Mouse (Mus musculus) limb, embryonic 14.5 days (tissue): ENCODE measurements around the gene Tcf7l2. TPM values are rescaled to one million over a fixed set of nuclear protein-coding genes. Genes with fewer than 3 reads are reported as not detected.

Source experiments
- ATAC-seq: fragments of 200-750 bp; cut with Nextera tagmentation; 2 replicates; pipeline ENCODE4 v1.8.0; 2017; ENCODE audit warnings: low read depth, moderate number of reproducible peaks, moderate TSS enrichment; ENCODE audit not compliant: low FRiP score
- DNase-seq: peaks from one replicate; pipeline ENCODE4 v3.0.0-alpha.2; 2015; ENCODE audit warnings: low spot score
- H3K27ac ChIP-seq: fragments of 300-500 bp; sonication (generic); replicated peaks from 2 replicates; pipeline ENCODE4 v1.5.1; 2014; ENCODE audit warnings: low read depth, mild to moderate bottlenecking, low read length, moderate library complexity, mixed read lengths
- H3K27me3 ChIP-seq: fragments of 300-500 bp; sonication (generic); 2 replicates; pipeline ENCODE4 v1.6.1; 2014; ENCODE audit warnings: low read length, mixed read lengths; ENCODE audit not compliant: control insufficient read depth, insufficient read depth
- H3K36me3 ChIP-seq: fragments of 300-500 bp; sonication (generic); 2 replicates; pipeline ENCODE4 v1.6.1; 2014; ENCODE audit warnings: mild to moderate bottlenecking, low read length, moderate library complexity, mixed read lengths; ENCODE audit not compliant: control insufficient read depth, insufficient read depth
- H3K4me1 ChIP-seq: fragments of 300-500 bp; sonication (generic); 2 replicates; pipeline ENCODE4 v1.6.1; 2014; ENCODE audit warnings: antibody characterized with exemption, low read length, mixed read lengths; ENCODE audit not compliant: control insufficient read depth, insufficient read depth
- H3K4me2 ChIP-seq: fragments of 300-500 bp; sonication (generic); replicated peaks from 2 replicates; pipeline ENCODE4 v1.6.1; 2014; ENCODE audit warnings: low read depth, mild to moderate bottlenecking, low read length, moderate library complexity; ENCODE audit not compliant: severe bottlenecking
- H3K4me3 ChIP-seq: fragments of 300-500 bp; sonication (generic); replicated peaks from 2 replicates; pipeline ENCODE4 v1.5.1; 2014; ENCODE audit warnings: low read length
- H3K9ac ChIP-seq: fragments of 300-500 bp; sonication (generic); 2 replicates; pipeline ENCODE4 v1.6.1; 2014; ENCODE audit warnings: mild to moderate bottlenecking, low read depth, low read length, moderate library complexity; ENCODE audit not compliant: severe bottlenecking
- H3K9me3 ChIP-seq: fragments of 300-500 bp; sonication (generic); 2 replicates; pipeline ENCODE4 v1.6.1; 2016; ENCODE audit warnings: low read length; ENCODE audit not compliant: control insufficient read depth
- POLR2A ChIP-seq: fragments of 200-500 bp; IDR thresholded peaks from 2 replicates; pipeline ENCODE4 v1.8.0; 2012; ENCODE audit warnings: inconsistent platforms, mild to moderate bottlenecking, moderate library complexity, borderline replicate concordance; ENCODE audit not compliant: insufficient read depth, insufficient read length; ENCODE audit errors: extremely low read depth
- WGBS: fragments of 180-500 bp; shearing (Covaris S2); extraction: QIAGEN DNeasy Blood & Tissue Kit; methylation state at CpG from one replicate; pipeline ENCODE4 v1.1.7; 2014; 5-methylcytosine and 5-hydroxymethylcytosine counted together
- polyA plus RNA-seq, 2 experiments: library from polyadenylated mRNA; depleted of rRNA in 1 of 2; stranded (reverse) in 1 of 2; unstranded in 1 of 2; fragments of >200 nt; fragmentation: Nextera tagmentation in 1 of 2; extraction: Ambion mirVana in 1 of 2; gene quantifications; 2 replicates each; pipeline versions ENCODE4 v1.2.1 to v1.2.3; 2012 to 2014

The Tcf7l2 gene
- polyA plus RNA-seq, 2 experiments, result 51.6 to 134 TPM

DNA sequence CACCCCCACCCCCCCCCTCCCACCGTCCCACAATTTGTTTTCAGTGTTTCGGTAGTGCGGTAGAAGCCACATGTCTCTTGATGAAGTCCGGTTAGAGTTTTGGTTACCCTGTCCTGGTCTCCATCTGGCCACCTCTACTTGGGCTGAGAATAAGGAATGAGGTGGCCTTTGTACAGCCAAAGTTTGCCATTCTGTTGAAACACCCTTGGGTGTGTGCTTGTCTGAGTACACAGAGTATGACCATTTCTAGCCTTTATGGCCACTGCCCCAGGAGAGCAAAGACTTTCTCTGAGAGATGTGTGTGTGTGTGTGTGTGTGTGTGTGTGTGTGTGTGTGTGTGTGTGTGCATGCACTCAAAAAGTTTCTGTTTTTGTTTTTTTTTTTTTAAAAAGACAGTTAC lies 127.0 kb downstream of the Tcf7l2 start:
- Histone ChIP-seq H3K36me3 (peaks cover 15% of the 10 kb centered on the region), H3K9me3 (no peaks in the 10 kb centered on the region), H3K9ac (no peak overlapping the region), H3K27ac (no peak overlapping the region), H3K27me3 (no peaks in the 10 kb centered on the region), H3K4me1 (peaks cover 34% of the 10 kb centered on the region), H3K4me2 (no peak overlapping the region), H3K4me3 (no peak overlapping the region)
- DNase-seq (no peak), ATAC-seq (no peak)
- no peak for TF ChIP-seq POLR2A
- WGBS, result 94% methylated on average over 4 of the region's 4 CpGs

DNA sequence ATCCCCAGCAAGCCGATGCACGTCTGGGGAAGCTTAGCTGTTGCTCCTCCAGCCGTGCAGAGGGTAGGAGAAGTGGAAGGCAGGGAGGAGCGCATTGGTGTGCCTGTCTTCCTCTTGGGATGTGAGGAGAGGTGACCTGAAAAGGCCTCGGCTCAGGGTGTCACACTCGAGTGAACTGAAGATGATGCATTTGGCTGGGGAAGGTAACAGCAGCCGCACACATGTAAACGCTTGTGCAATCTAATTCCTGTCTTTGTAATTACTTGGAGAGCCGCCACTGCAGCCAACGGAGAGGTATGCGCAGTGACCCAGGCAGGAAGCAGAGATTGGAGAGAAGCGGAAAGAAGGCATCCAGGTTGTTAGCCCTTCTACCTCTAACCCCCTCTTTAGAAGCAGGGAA lies 129.2 kb downstream of the Tcf7l2 start:
- Histone ChIP-seq H3K4me2 (no peak overlapping the region), H3K9me3 (no peaks in the 10 kb centered on the region), H3K27ac (no peak overlapping the region), H3K4me1 (peaks cover 40% of the 10 kb centered on the region), H3K27me3 (no peaks in the 10 kb centered on the region), H3K4me3 (no peak overlapping the region), H3K9ac (no peak overlapping the region), H3K36me3 (peaks cover 6% of the 10 kb centered on the region; the same call in 1 of the 2 replicates)
- ATAC-seq (no peak), DNase-seq (no peak)
- no peak for TF ChIP-seq POLR2A
- 43% methylated on average over 12 of the region's 12 CpGs for WGBS

DNA sequence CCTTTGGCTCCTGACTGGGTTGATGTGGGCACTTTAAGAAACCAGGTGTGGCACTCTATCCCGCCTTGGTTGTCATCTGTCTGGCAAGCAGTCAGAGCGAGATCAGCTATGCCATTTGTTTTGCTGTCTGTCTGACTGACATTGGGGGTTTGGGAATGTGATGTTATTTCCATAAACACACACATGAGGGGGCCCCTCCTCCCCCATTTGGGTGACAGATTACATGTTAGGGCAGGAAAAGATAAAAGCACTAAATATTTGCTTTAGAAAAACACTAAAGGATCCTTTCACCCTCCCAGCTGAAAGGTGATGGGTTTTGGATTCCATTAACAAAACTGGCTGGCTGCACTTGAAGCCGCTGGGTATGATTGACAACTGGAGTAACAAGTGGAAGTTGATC lies 129.9 kb downstream of the Tcf7l2 start:
- no peak for DNase-seq
- no peak overlapping the region for H3K4me3 ChIP-seq
- no peak for ATAC-seq
- 54% methylated on average over 3 of the region's 3 CpGs for WGBS
- H3K27ac ChIP-seq, result no peak overlapping the region
- H3K9ac ChIP-seq, result no peak overlapping the region
- H3K9me3 ChIP-seq, result no peaks in the 10 kb centered on the region
- H3K4me2 ChIP-seq, result no peak overlapping the region
- H3K27me3 ChIP-seq, result no peaks in the 10 kb centered on the region
- no peak for TF ChIP-seq POLR2A
- H3K36me3 ChIP-seq, result peaks cover 3% of the 10 kb centered on the region; the same call in 1 of the 2 replicates
- peaks cover 45% of the 10 kb centered on the region for H3K4me1 ChIP-seq

DNA sequence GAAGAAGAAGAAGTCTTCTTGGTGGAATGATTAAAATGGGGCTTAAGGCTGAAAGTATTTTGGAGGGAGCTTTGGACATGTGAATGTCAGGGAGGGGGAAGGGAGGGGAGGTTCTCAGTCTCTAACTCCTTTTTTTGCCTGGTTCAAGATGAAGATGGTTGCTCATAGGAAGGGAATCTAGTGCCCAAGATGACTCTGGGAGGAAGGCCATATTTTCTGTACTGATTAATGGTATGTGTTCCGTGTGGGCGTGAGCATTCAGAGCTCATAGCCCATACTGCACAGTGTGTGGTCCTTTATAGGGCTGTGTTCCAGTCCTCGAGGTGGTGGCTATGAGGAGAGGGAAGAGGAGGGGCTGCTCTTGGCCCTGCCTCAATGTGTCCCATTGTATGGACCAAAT lies 131.6 kb downstream of the Tcf7l2 start:
- no peak for DNase-seq
- Histone ChIP-seq H3K27ac (no peak overlapping the region), H3K4me2 (no peak overlapping the region), H3K27me3 (no peaks in the 10 kb centered on the region), H3K36me3 (0 out of 2 replicates have a peak, but pooled peaks cover 3% of the 10 kb centered on the region), H3K4me3 (no peak overlapping the region), H3K4me1 (peaks cover 50% of the 10 kb centered on the region), H3K9me3 (no peaks in the 10 kb centered on the region), H3K9ac (no peak overlapping the region)
- ATAC-seq, result no peak
- TF ChIP-seq POLR2A, result no peak
- 56% methylated on average over 3 of the region's 3 CpGs for WGBS

DNA sequence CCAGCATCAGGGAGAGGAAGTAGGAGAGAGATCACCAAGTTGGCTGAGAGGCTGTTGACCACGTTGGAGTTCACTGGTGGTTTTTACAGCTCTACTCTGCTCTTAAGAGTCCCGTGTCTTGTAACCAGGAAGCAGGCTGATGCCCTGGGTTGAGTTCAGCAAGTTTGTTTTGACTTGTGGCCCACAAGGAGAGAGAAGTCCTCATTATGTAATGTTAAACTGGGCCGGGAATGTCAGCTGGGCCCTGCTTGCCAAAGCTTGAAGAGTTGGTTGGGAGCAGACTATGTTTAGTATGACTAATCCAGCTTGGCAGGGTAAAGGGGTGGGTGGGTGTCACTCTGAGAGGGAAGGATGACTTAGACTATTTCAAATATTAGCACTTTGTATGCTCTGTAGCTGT lies 134.9 kb downstream of the Tcf7l2 start:
- DNase-seq (no peak), ATAC-seq (no peak)
- H3K27ac ChIP-seq, result peak overlapping the region; percentile 59; the same call in 1 of the 2 replicates
- no peak overlapping the region for H3K4me3 ChIP-seq
- WGBS, result 31% methylated on average over 3 of the region's 3 CpGs
- no peaks in the 10 kb centered on the region for H3K27me3 ChIP-seq
- H3K9ac ChIP-seq, result no peak overlapping the region
- H3K36me3 ChIP-seq, result 0 out of 2 replicates have a peak, but pooled peaks cover 8% of the 10 kb centered on the region
- no peaks in the 10 kb centered on the region for H3K9me3 ChIP-seq
- peaks cover 48% of the 10 kb centered on the region for H3K4me1 ChIP-seq
- no peak for TF ChIP-seq POLR2A
- H3K4me2 ChIP-seq, result no peak overlapping the region
